Mouse (Mus musculus): Measurements from ENCODE around the gene Ccnd3. TPM values are rescaled to one million over a fixed set of nuclear protein-coding genes. Genes with fewer than 3 reads are reported as not detected.

Ccnd3 gene
- polyA plus RNA-seq, 1 experiment from 2014 or later = 260 TPM

- H3K4me2 ChIP-seq (ENCODE audit: low read depth) = no peak overlapping the region
Observed at GRCm38 (mm10) chr17:47591073-47591472, 86.2 kb downstream of the Ccnd3 start.

DNA sequence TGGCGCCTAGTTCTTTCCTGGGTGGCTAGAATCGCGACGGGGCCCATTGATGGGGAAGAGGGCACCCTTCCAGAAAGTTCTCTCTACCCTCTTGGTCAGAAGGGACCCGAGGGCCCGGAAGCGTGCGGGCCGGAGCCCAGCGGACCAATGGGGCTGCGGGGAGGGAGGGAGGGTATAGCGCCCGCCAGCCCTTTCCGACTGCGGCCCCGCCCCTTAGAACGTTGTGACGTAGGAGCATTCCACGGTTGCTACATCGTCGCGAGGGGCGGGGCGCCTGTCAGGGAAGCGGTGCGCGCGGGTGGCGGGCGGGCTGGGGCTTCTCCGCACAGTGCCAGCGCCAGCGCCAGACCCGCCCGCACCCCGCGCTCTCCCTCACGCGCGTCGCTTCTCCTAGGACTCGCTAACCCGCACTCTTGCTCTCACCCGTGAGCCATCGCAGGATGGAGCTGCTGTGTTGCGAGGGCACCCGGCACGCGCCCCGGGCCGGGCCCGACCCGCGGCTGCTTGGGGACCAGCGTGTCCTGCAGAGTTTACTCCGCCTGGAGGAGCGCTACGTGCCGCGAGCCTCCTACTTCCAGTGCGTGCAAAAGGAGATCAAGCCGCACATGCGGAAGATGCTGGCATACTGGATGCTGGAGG is 88.5 kb downstream of the Ccnd3 start:
- ATAC-seq (ENCODE audit: insufficient read depth, low FRiP score, low TSS enrichment) (peak; percentile 83), DNase-seq (ENCODE audit: low spot score) (peak; percentile 96)
- H3K9me3 ChIP-seq (ENCODE audit: control insufficient read depth, low read length) = no peaks in the 10 kb centered on the region
- H3K27me3 ChIP-seq (ENCODE audit: control insufficient read depth, insufficient read depth, low read length) = no peaks in the 10 kb centered on the region
- WGBS = 1% methylated on average over 60 of the region's 63 CpGs
- peak overlapping the region; percentile 78 for H3K4me3 ChIP-seq (ENCODE audit: low read depth, low read length)
- no peaks in the 10 kb centered on the region for H3K36me3 ChIP-seq (ENCODE audit: control insufficient read depth, insufficient read depth, low read length)
- H3K9ac ChIP-seq (ENCODE audit: low read length) = peak overlapping the region; percentile 61
- H3K4me1 ChIP-seq (ENCODE audit: control insufficient read depth, insufficient read depth, low read length) = peaks cover 25% of the 10 kb centered on the region
- H3K27ac ChIP-seq (ENCODE audit: low read depth, low read length) = peak overlapping the region; percentile 88; the same call in 1 of the 2 replicates
- H3K4me2 ChIP-seq (ENCODE audit: low read depth) = peak overlapping the region; percentile 90

More at GRCm38 (mm10) chr17:47591073-47591472, 86.2 kb downstream of the Ccnd3 start:
- Histone ChIP-seq H3K4me3 (ENCODE audit: low read depth, low read length) (no peak overlapping the region), H3K9me3 (ENCODE audit: control insufficient read depth, low read length) (no peaks in the 10 kb centered on the region), H3K36me3 (ENCODE audit: control insufficient read depth, insufficient read depth, low read length) (no peaks in the 10 kb centered on the region), H3K9ac (ENCODE audit: low read length) (no peak overlapping the region), H3K27ac (ENCODE audit: low read depth, low read length) (no peak overlapping the region), H3K4me1 (ENCODE audit: control insufficient read depth, insufficient read depth, low read length) (peaks cover 13% of the 10 kb centered on the region), H3K27me3 (ENCODE audit: control insufficient read depth, insufficient read depth, low read length) (no peaks in the 10 kb centered on the region)
- no peak for DNase-seq (ENCODE audit: low spot score)
- ATAC-seq (ENCODE audit: insufficient read depth, low FRiP score, low TSS enrichment) = no peak
- 93% methylated on average over 3 of the region's 3 CpGs for WGBS

DNA sequence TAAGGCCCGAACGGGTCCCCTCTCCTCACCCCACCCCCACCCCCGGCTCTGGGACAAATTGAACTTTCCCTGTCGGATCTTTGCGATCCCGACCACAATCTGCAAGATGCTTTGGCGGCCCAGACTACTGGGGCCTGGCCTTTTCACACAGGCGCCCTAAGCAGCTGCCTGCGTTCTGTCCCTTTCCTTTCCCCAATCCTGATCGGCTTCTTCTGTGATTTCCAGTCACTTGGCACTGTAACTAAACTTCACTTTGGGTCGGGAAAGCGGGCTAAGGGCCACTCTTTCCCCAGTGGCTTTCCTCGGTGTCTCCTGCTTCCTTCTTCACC is 89.0 kb downstream of the Ccnd3 start:
- Histone ChIP-seq H3K9ac (ENCODE audit: low read length) (peak overlapping the region; percentile 61), H3K4me1 (ENCODE audit: control insufficient read depth, insufficient read depth, low read length) (peaks cover 25% of the 10 kb centered on the region), H3K27ac (ENCODE audit: low read depth, low read length) (peak overlapping the region; percentile 88), H3K36me3 (ENCODE audit: control insufficient read depth, insufficient read depth, low read length) (no peaks in the 10 kb centered on the region), H3K27me3 (ENCODE audit: control insufficient read depth, insufficient read depth, low read length) (no peaks in the 10 kb centered on the region), H3K9me3 (ENCODE audit: control insufficient read depth, low read length) (no peaks in the 10 kb centered on the region), H3K4me2 (ENCODE audit: low read depth) (peak overlapping the region; percentile 90), H3K4me3 (ENCODE audit: low read depth, low read length) (peak overlapping the region; percentile 78)
- under 1% methylated on average over 13 of the region's 13 CpGs for WGBS
- ATAC-seq (ENCODE audit: insufficient read depth, low FRiP score, low TSS enrichment) (0 out of 2 replicates have a peak, but pooled peaks have one; percentile 0), DNase-seq (ENCODE audit: low spot score) (peak; percentile 29)

DNA sequence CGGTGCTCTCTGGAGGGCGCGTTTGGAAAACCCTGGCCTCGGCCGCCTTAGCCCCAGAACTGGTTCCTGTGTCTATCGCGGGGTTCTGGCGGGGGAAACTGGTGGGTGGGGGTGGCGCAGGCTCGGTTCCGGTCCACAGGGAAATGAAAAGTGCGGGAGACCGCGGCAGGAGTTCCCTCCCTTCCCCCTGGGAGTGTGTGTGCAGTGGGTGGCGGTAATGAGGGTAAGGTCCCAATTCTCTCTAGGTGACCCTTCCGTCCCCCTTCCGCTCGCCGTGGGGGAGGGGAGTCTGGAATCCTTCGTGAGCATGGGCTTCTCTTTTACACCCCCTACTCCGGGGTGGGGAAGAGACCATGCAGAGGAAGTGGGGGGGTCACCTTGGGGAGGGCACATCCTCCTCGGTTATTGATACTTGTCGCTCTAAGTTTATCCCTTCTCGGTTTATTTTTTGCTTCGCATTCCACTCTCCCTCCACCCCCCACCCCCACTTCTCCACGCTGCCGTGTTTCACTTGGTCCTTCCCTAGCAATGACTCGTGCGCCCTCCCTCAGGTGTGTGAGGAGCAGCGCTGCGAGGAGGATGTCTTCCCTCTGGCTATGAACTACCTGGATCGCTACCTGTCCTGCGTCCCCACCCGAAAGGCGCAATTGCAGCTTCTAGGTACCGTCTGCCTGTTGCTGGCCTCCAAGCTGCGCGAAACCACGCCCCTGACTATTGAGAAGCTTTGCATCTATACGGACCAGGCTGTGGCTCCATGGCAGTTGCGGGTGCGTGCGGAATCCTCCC is 89.5 kb downstream of the Ccnd3 start:
- ATAC-seq (ENCODE audit: insufficient read depth, low FRiP score, low TSS enrichment) = no peak
- peak overlapping the region; percentile 61 for H3K9ac ChIP-seq (ENCODE audit: low read length)
- H3K27ac ChIP-seq (ENCODE audit: low read depth, low read length) = peak overlapping the region; percentile 88
- H3K4me1 ChIP-seq (ENCODE audit: control insufficient read depth, insufficient read depth, low read length) = peaks cover 25% of the 10 kb centered on the region
- peak overlapping the region; percentile 90 for H3K4me2 ChIP-seq (ENCODE audit: low read depth)
- no peaks in the 10 kb centered on the region for H3K27me3 ChIP-seq (ENCODE audit: control insufficient read depth, insufficient read depth, low read length)
- peak; percentile 42 for DNase-seq (ENCODE audit: low spot score)
- peak overlapping the region; percentile 78 for H3K4me3 ChIP-seq (ENCODE audit: low read depth, low read length)
- no peaks in the 10 kb centered on the region for H3K36me3 ChIP-seq (ENCODE audit: control insufficient read depth, insufficient read depth, low read length)
- H3K9me3 ChIP-seq (ENCODE audit: control insufficient read depth, low read length) = no peaks in the 10 kb centered on the region
- WGBS = 0% methylated on average over 42 of the region's 43 CpGs

- no peaks in the 10 kb centered on the region for H3K27me3 ChIP-seq (ENCODE audit: control insufficient read depth, insufficient read depth, low read length)
- under 1% methylated on average over 8 of the region's 9 CpGs for WGBS
- peak overlapping the region; percentile 88 for H3K27ac ChIP-seq (ENCODE audit: low read depth, low read length)
- peak overlapping the region; percentile 61 for H3K9ac ChIP-seq (ENCODE audit: low read length)
- H3K9me3 ChIP-seq (ENCODE audit: control insufficient read depth, low read length) = no peaks in the 10 kb centered on the region
- ATAC-seq (ENCODE audit: insufficient read depth, low FRiP score, low TSS enrichment) = no peak
- peaks cover 25% of the 10 kb centered on the region for H3K4me1 ChIP-seq (ENCODE audit: control insufficient read depth, insufficient read depth, low read length)
- peak overlapping the region; percentile 90 for H3K4me2 ChIP-seq (ENCODE audit: low read depth)
- H3K4me3 ChIP-seq (ENCODE audit: low read depth, low read length) = peak overlapping the region; percentile 78
- 0 out of 2 replicates have a peak, but pooled peaks cover 1% of the 10 kb centered on the region for H3K36me3 ChIP-seq (ENCODE audit: control insufficient read depth, insufficient read depth, low read length)
- DNase-seq (ENCODE audit: low spot score) = no peak
Observed at GRCm38 (mm10) chr17:47594969-47595247, 90.1 kb downstream of the Ccnd3 start.

DNA sequence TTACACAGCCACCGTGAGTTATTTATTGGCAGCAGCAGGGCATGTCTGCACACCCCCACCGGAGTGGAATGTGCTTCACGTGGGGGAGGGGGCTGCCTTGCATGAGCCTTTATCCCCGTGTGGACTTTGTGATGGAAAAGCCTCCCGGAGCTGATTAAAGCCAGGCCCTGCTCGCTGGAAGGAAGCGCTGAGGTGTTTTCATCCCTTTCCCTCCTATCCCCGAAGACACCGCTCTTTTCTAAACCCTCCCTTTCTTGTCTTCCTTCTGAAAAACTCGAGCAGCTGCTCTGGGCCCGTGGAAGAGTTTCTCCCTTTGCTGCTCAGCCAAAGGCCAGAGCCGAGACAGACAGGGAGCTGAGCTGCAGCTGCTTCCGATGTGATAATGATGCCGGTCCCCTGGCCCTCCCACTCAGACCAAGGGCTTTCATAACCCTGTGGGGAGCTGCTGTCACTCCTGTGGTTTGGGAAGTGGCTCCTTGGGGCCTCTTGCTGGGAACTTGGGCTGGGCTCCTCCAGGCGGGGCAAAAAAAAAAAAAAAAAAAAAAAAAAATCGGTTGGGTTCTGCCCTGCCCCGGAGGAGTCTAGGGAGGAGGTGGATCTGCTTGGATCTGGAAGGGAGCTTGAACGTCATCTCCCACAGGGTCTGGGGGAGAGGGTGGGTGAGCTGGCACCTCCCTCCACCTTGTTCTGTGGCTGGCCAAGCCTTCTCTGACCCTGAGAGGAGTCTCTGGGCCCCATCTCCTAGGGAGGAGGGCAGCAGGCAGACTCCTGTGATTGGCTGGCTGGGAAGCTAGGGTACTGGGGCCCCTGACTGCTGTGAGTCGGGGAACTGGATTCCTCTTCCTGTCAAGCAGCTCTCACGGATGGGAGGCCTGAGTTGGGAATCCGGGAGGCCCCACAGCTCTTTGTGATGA is 90.7 kb downstream of the Ccnd3 start:
- ATAC-seq (ENCODE audit: insufficient read depth, low FRiP score, low TSS enrichment) (peak; percentile 39), DNase-seq (ENCODE audit: low spot score) (peak; percentile 80)
- Histone ChIP-seq H3K4me1 (ENCODE audit: control insufficient read depth, insufficient read depth, low read length) (peaks cover 25% of the 10 kb centered on the region), H3K4me2 (ENCODE audit: low read depth) (peak overlapping the region; percentile 90), H3K27me3 (ENCODE audit: control insufficient read depth, insufficient read depth, low read length) (no peaks in the 10 kb centered on the region), H3K4me3 (ENCODE audit: low read depth, low read length) (peak overlapping the region; percentile 78), H3K9ac (ENCODE audit: low read length) (peak overlapping the region; percentile 61), H3K9me3 (ENCODE audit: control insufficient read depth, low read length) (no peaks in the 10 kb centered on the region), H3K36me3 (ENCODE audit: control insufficient read depth, insufficient read depth, low read length) (0 out of 2 replicates have a peak, but pooled peaks cover 2% of the 10 kb centered on the region), H3K27ac (ENCODE audit: low read depth, low read length) (peak overlapping the region; percentile 88)
- WGBS = 1% methylated on average over 20 of the region's 21 CpGs

DNA sequence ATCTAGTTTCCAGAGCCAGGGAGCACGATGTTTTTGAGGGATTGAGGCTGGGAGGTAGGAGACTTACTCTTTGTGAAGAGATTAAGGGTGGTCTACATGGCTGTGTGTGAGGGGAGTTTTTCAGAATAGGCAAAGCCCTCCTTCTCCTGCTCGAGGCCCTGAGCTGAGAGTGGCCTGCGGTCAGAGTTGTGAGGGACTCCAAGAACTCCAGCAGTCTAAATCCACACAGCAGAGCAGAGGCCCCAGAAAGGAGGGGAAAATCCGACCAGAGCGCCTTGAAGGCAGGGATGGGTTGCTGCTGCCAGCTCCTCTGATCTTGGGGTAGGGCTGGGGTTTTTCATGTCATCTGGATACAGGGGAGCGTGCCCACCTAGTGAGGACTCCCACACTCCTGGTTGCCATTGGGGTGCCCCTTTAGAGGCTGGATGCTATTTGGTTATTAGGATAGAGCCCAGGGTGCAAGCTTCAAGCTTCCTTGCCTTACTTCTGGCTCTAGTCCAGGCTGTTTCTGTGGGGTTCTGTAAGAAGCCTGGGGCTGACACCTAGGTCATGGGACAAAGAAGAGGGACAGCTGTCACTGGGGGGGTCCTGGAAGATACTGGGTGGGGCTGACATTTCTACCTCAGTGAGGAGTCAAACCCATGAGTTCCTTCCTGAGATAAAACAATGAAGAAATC is 91.4 kb downstream of the Ccnd3 start:
- H3K4me3 ChIP-seq (ENCODE audit: low read depth, low read length) = peak overlapping the region; percentile 78
- peak overlapping the region; percentile 90 for H3K4me2 ChIP-seq (ENCODE audit: low read depth)
- WGBS = 30% methylated on average over 6 of the region's 6 CpGs
- ATAC-seq (ENCODE audit: insufficient read depth, low FRiP score, low TSS enrichment) = no peak; the same call in 1 of the 2 replicates
- H3K4me1 ChIP-seq (ENCODE audit: control insufficient read depth, insufficient read depth, low read length) = peaks cover 25% of the 10 kb centered on the region
- H3K9ac ChIP-seq (ENCODE audit: low read length) = peak overlapping the region; percentile 54
- H3K36me3 ChIP-seq (ENCODE audit: control insufficient read depth, insufficient read depth, low read length) = peaks cover 9% of the 10 kb centered on the region; the same call in 1 of the 2 replicates
- DNase-seq (ENCODE audit: low spot score) = no peak
- peak overlapping the region; percentile 88 for H3K27ac ChIP-seq (ENCODE audit: low read depth, low read length)
- no peaks in the 10 kb centered on the region for H3K27me3 ChIP-seq (ENCODE audit: control insufficient read depth, insufficient read depth, low read length)
- no peaks in the 10 kb centered on the region for H3K9me3 ChIP-seq (ENCODE audit: control insufficient read depth, low read length)

DNA sequence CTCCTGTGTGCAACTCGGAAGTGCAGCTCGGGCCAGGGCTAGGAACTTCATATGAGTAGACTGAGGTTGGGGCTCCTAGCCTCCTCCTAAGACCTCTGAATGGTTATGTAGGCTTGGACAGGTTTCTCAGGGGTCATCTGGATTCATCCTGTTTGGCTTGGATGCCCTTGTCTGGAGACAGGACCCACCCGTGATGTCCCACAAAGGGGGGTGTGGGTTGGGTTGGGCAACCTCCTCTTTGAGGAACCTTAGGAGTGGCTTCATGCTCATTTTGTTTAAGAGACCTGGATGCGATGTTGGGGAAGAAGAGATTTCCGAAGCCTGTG is 92.0 kb downstream of the Ccnd3 start:
- H3K27ac ChIP-seq (ENCODE audit: low read depth, low read length) = peak overlapping the region; percentile 88; the same call in 1 of the 2 replicates
- H3K27me3 ChIP-seq (ENCODE audit: control insufficient read depth, insufficient read depth, low read length) = no peaks in the 10 kb centered on the region
- 77% methylated on average over 5 of the region's 5 CpGs for WGBS
- H3K9me3 ChIP-seq (ENCODE audit: control insufficient read depth, low read length) = no peaks in the 10 kb centered on the region
- peak overlapping the region; percentile 90 for H3K4me2 ChIP-seq (ENCODE audit: low read depth)
- ATAC-seq (ENCODE audit: insufficient read depth, low FRiP score, low TSS enrichment) (no peak), DNase-seq (ENCODE audit: low spot score) (no peak)
- no peak overlapping the region for H3K4me3 ChIP-seq (ENCODE audit: low read depth, low read length)
- H3K9ac ChIP-seq (ENCODE audit: low read length) = no peak overlapping the region
- peaks cover 25% of the 10 kb centered on the region for H3K4me1 ChIP-seq (ENCODE audit: control insufficient read depth, insufficient read depth, low read length)
- peaks cover 10% of the 10 kb centered on the region; the same call in 1 of the 2 replicates for H3K36me3 ChIP-seq (ENCODE audit: control insufficient read depth, insufficient read depth, low read length)
